Mouse (Mus musculus) lung, postnatal 0 days (tissue): ENCODE data around the gene Adgrl3.

Source experiments
- CTCF ChIP-seq: IDR thresholded peaks from 2 replicates; pipeline ENCODE4 v1.5.1; 2016; ENCODE audit warnings: antibody characterized with exemption, mild to moderate bottlenecking
- EP300 ChIP-seq: IDR thresholded peaks from 2 replicates; pipeline ENCODE4 v1.6.1; 2016; ENCODE audit warnings: antibody characterized with exemption, mild to moderate bottlenecking, control low read depth

GRCm38 (mm10) chr5:81136394-81136793, 116.5 kb downstream of the Adgrl3 start:
- TF ChIP-seq CTCF (no peak), EP300 (no peak)
